Mouse (Mus musculus): ENCODE measurements around the gene Fam102a.

DNA sequence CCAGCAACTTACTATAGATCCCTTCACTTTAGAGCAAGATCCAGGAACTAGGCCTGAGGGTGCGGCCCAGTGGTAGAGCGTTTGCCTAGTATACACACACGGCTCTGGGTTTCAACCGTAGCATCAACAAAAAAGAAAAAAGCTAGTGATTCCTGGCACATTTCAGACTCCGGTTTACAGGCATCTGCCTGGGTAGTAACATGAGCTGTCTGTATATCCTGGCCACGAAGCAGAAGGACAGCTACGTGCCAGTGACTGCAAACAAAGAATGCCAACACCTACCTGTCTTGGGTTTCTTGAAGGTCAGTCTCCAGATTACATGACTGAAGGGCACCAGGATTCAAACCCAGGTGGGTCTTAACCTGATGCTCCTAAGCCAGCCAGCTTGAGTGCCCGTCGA lies 14.0 kb downstream of the Fam102a start:
- TF ChIP-seq CTCF (IDR thresholded peaks at IDR 0.05; ENCODE audit: borderline replicate concordance, insufficient read depth, low read depth, low read length), result no peak
- no peak for TF ChIP-seq POLR2A (IDR thresholded peaks at IDR 0.05; ENCODE audit: borderline replicate concordance, insufficient read depth, low read length)
